Mouse (Mus musculus): ENCODE data around the gene Ptprf. TPM values are rescaled to one million over a fixed set of nuclear protein-coding genes. Genes with fewer than 3 reads are reported as not detected.

Gene Ptprf
- 78.8 and 90.6 TPM in 2 replicates for polyA plus RNA-seq (2012; rRNA removed)

DNA sequence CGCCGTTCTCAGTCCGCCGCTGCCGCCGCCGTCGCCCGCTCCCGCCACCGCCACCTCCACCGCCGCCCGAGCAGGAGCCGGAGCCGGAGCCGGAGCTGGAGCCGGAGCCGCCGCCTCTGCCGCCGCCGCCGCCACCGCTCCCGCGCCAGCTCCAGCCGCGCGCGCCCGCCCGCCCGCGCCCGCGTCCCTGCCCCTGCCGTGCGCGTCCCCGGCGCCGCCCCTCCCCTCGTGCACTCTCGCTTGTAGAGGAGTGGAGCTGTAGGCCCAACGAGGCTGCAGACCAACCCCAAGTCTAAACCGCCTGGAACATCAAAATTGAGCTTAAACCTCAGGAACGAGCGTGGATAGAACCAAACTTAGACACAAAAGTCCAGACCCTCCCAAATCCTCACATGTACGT is at the start of gene Ptprf:
TSS of gene Ptprf (minus strand) at position 175 of the 400 bp plus-strand sequence.

DNA sequence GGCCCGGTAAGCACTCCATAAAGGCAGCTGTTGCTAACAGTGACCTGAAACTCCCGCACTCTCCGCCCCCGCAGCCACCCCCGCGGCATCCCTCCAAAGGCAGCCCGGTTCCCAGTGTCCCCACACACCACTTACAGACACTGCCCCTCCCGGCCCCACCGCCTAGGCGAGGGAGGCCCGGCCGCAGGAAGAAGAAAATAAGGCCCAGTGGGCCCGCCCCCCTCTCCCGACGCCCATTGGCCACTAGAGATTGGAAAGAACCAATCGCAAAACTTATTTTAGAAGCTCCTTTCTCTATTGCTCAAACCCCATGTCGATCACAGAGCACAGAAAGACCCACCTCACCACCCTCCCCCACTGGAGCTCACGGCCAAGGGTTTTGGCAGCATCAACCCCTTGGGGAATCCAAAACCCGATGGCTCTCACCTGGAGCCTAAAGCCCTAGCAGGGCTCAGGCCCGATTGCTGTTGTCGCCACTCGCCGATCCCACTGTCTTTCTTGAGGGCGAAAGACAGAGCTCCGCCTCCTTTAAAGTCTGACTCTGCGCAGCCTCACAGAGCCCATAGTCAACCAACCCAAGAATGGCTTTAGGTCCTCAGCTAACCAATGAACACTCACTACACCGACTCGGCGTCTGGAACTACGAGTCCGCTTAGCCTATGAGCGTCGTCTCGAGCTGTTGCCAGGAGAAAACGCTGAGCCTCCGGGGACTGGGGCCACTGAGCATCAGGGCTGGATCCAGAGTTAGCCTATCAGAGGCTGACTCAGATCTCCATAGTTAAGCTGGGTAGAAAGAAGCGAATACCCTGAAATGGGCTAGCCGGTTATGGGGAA is 111.5 kb downstream of the Ptprf start, which contains the start of gene Kdm4a:
TSS of gene Kdm4a (minus strand) at position 577 of the 834 bp plus-strand sequence.

Other genes starting within 250 kb of the Ptprf start
- 31.2 and 31.9 TPM in 2 replicates for gene St3gal3, start 156.5 kb downstream of the Ptprf start, polyA plus RNA-seq (2012; rRNA removed)
- 81.9 and 91.4 TPM in 2 replicates for gene Kdm4a, start 111.4 kb downstream of the Ptprf start, polyA plus RNA-seq (2012; rRNA removed)
- 27.6 and 31.4 TPM in 2 replicates for gene Szt2, start 117.9 kb upstream of the Ptprf start, polyA plus RNA-seq (2012; rRNA removed)
- gene Med8, start 117.9 kb upstream of the Ptprf start, polyA plus RNA-seq (2012; rRNA removed), result 84.1 and 84.8 TPM in 2 replicates
- gene Elovl1, start 136.7 kb upstream of the Ptprf start, polyA plus RNA-seq (2012; rRNA removed), result 46.5 and 49.8 TPM in 2 replicates
- gene Cdc20, start 145.9 kb upstream of the Ptprf start, polyA plus RNA-seq (2012; rRNA removed), result 25.4 and 26.0 TPM in 2 replicates
- gene Mpl, start 166.1 kb upstream of the Ptprf start, polyA plus RNA-seq (2012; rRNA removed), result 0.03 TPM in 2 replicates
- 12.6 and 13.4 TPM in 2 replicates for gene Tie1, start 198.7 kb upstream of the Ptprf start, polyA plus RNA-seq (2012; rRNA removed)
- 0.05 and 0.34 TPM in 2 replicates for gene 2610528J11Rik, start 235.6 kb upstream of the Ptprf start, polyA plus RNA-seq (2012; rRNA removed)